Mouse (Mus musculus) thymus, adult 2 months (tissue): ENCODE data around the gene Gm20503.

ENCODE experiments used
- CTCF ChIP-seq: fragments of 200-500 bp; IDR thresholded peaks from 2 replicates; pipeline ENCODE4 v1.5.1; 2012; ENCODE audit warnings: mild to moderate bottlenecking, control low read depth, low read length, moderate library complexity, borderline replicate concordance; ENCODE audit not compliant: control insufficient read depth, poor library complexity, insufficient read depth; ENCODE audit errors: extremely low read depth
- POLR2A ChIP-seq: fragments of 200-500 bp; IDR thresholded peaks from 2 replicates; pipeline ENCODE4 v1.6.1; 2012; ENCODE audit warnings: mild to moderate bottlenecking, low read length, control low read depth, moderate library complexity; ENCODE audit not compliant: control insufficient read depth, poor library complexity, insufficient read depth; ENCODE audit errors: extremely low read depth

- TF ChIP-seq CTCF, result no peak
- TF ChIP-seq POLR2A, result no peak
Observed at GRCm38 (mm10) chr4:59083430-59083829, 80.4 kb downstream of the Gm20503 start.
